Mouse (Mus musculus) lung, postnatal 0 days (tissue): ENCODE results near the gene Myo1e.

Experiments
- CTCF ChIP-seq: IDR thresholded peaks from 2 replicates; pipeline ENCODE4 v1.5.1; 2016; ENCODE audit warnings: antibody characterized with exemption, mild to moderate bottlenecking
- EP300 ChIP-seq: IDR thresholded peaks from 2 replicates; pipeline ENCODE4 v1.6.1; 2016; ENCODE audit warnings: antibody characterized with exemption, mild to moderate bottlenecking, control low read depth

DNA sequence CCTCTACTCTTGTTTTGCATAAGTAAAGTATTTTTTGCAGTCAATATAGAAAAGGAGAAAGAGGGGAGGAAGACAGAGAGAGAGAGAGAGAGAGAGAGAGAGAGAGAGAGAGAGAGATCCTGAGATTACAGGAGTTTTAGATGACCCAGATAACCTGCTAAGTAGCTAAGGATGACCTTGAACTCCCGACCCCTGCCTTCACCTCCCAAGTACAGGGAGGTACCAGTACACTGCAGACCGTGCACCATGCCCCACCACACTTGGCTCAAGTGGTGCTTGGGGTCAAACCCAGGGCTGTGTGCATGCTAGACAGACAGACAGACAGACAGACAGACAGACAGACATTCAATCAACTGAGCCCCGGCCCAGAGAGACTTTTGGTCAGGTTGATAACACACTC, 69.9 kb downstream of the Myo1e start:
- TF ChIP-seq CTCF (no peak), EP300 (no peak)
